Mouse (Mus musculus): ENCODE data around the gene Cpd.

Gene Cpd

DNA sequence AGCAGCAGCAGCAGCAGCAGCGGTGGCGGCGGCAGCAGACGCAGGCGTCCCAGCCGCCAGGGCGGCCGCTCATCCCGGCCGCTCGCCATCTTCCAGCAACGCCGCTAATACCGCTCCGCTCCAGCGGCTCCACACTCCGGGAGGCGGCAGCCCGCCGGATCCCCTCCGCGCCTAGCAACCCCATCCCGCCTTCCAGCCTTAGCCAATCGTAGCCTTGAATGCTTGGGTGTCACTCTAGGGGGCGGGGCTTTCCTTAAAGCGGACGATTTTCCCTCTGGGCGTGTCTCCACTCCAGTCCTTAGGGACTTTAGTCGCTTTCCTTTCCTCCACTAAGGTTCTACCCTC is at the start of gene Cpd:
Cpd (minus strand) TSS at position 141 of the 345 bp plus-strand sequence.
- DNase-seq: peak; percentile 98 to 99

- DNase-seq: no peak
These were observed 49.5 kb upstream of the Cpd start for GRCm38 (mm10) chr11:76896360-76896759.

DNA sequence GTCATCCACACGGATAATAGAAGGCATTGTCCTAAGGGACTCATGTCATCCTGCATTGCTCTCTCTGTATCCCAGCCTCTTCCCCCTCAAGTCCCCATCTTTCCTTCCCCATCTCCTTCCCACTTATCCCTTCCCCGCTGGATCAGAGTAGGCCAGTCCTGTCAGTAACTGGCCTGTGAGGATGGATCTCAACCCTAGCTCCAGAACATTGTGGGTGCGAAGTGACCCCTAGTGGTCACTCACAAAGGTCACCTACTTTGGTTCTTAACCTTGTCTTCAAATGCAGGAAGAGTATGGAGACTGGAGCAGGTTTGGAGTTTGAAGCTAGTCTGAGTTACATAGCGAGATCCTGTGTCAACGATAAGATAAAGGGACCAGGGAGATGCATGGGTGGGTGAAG is 47.4 kb upstream of the Cpd start:
- peak; percentile 73 to 83 for DNase-seq

GRCm38 (mm10) chr11:76893570-76893969 is 46.8 kb upstream of the Cpd start:
- peak; percentile 70 to 73 for DNase-seq

DNA sequence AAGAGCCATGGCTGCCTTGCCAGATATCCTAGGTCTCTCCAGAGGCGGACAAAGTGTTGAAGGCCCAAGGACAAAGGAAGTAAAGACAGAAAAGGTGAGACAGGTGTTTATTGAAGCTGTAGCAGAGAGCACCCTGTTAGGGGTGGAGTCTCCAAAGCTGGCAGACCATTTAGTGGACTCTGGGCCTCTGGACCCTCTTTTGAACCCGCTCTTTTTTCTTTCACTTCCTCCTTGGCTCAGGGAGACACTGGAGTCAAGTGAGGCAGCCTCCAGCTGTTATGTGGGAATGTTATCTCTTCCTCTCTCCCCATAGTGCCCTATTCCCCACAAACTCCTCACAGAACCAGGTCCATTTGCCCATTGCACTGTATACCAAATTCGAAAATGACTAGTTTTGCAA is 46.2 kb upstream of the Cpd start:
- peak in 1 of 2 experiments; percentile 25 for DNase-seq

DNA sequence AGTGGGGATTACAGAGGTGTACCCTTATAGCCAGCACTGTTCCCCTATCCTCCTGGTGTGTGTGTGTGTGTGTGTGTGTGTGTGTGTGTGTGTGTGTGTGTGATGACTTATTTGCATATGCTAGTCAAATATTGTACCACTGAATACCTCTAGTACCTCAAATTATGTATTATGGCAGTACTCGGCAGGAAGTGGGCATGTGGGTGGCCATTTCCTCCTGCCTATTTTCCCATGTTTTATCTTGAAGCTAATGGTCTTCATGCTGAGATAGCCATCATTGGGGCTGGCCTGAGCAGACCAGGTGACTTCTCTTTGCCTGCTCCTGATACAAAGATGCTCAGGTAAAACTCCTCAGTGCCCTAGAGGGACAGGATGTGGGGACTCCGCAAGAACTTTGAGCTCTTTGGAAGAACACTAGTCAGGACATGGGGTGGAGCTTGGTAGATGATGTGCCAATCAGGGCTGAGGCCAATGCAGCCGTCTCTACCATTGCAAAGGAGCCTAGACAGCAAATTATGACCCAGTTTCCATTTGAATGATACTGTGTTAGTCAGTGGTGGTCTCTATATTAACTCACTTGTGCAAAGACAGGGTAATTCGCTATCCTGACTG is 45.0 kb upstream of the Cpd start:
- no peak for DNase-seq

DNA sequence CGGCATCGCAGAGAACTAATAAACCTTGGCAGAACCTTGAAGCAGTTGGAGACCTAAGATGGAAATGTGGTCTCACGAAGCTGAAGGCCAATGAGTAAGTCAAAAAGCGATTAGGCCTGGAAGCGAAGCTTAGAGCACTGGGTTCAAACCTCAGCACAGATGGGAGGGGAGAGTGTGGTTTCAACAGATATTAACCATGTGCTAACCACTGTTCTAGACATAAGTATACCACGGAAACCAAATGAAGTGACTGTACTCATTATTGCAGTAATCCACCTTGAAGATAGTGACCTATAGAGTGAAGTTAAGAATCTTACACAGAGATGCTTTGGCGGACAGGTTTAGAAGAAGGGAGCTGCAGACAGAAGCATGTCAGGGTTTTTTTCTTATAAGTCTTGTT is 44.4 kb upstream of the Cpd start:
- DNase-seq: no peak

GRCm38 (mm10) chr11:76889339-76890164 is 42.7 kb upstream of the Cpd start:
- DNase-seq: peak; percentile 72 to 73

GRCm38 (mm10) chr11:76884451-76884850 is 37.6 kb upstream of the Cpd start:
- DNase-seq: no peak

DNA sequence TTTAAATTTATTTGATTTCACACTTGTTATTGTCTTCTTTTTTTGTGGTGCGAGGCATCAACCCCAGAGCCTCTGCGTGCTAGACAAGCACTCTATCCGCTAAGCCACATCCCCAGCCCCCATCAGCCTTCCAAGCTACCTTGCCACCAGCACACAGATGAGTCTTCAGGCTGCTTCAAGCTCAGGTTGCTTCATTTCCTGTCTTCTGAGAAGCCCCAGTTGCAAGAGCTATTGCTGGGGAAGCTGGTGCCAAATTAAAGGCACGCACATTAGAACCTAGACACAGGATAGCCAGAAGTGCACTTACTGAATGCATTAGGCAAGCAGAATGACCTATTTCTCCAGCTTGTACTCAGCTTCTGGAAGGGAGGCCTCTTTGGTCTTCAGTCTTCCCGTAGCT is 33.0 kb upstream of the Cpd start:
- no peak for DNase-seq

- DNase-seq: no peak
These were observed 27.9 kb upstream of the Cpd start for GRCm38 (mm10) chr11:76874766-76875165.

GRCm38 (mm10) chr11:76873865-76874264 is 27.0 kb upstream of the Cpd start:
- no peak for DNase-seq

DNA sequence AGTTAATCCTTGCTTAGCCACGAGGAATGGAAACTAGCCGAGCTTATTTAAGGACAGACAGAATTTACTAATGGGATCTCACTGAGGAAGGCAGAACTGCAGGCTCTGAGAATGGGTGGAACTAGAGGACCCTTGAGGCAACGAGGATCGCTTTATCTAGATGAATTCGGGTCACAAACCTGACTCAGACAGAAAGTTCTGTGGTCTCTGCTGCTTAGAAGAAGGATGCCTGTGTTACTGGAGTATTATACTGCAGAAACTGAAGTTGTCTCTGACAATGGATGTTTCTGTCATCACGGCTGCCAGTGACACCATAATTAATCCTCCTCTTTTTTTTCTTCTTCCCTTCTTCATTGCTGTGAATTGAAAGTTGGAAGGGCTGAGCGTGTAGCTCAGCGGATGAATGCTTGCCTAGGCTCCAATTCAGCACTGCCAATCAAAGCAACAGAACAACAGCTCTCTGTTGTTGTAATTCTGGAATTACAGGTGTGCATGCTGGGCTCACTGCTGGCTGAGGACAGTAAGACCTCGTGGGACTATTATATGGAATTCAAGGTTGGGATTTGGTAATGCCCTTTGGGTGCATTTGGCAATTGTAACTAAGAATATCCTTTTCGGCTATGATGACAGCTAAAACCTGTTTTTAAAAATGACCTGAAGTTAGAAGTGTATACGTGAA is 25.9 kb upstream of the Cpd start:
- DNase-seq: no peak

- no peak for DNase-seq
These were observed 14.4 kb upstream of the Cpd start for GRCm38 (mm10) chr11:76861185-76861584.

DNA sequence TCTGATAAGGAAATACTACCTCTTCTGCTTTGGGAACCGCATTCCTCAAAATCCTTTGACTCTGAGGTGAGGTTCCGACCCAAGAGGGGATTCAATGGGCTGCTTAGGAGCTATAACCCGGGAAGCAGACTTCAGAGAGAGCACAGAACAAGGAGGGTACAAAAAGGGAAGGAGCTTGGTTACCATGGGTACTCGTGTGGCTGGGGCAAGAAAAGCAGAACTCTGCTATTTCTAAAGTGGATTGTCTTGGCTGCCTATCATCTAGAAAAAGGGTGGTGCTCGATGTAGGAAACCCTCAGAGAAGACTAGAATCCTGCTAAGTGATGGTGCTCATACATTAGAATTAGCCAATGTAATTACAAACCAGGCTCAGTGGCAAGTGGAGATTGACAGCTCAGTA is 12.4 kb upstream of the Cpd start:
- DNase-seq: no peak

DNA sequence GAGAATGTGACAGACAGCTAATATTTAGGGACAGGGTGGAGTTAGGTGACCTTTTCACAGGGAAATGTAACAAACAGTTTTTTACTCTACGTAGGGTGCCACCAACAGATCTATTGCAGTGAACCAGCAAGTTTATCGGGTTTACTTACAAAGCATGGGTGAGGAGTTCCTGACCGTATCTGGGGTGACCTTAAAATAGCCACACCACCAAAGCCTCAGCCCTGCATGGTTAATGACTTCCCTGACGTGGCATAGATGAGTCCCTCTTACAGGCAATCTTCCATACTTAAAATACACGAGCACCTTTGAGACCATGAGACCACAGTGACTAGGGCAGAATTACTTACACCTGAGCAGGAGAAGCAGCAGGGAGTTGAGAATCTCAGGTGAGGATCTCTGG is 12.0 kb upstream of the Cpd start:
- DNase-seq: no peak

DNA sequence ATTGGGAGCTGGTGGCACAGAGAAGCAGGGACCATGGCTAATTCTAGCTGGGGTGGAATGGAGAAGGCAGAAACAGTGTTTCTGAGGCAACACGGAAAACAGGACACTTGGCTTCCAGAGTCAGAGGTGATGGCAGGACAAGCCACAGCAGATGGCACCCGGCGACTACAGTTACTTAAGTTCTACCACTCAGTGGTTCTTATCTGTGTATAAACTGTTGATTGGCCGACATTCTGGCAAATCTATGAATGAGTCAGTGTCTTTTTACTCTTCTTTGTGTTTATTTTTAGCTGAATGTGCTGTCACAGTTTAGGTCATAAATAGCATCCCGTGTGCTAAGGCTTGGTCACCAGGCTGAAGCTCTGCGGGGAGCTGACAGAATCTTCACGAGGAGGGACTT is 10.3 kb upstream of the Cpd start:
- no peak for DNase-seq

DNA sequence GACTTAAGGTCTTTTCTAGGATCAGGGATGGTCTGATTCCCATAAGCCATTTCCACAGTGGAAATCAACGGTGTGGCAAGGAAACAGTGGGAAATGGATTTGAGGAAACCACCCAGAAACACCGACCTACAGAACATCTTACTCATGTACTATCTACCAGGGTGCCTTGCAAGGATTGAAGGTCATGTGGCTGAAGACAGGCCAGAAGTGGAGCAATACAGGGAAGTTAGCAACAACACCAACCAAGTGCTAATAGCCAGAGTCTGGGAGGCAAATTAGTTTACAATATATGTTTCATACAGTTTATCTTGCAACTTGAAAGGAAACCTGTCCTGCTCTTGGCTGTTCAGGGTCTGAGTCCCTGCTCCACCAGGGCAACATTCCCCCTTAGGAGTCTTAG is 9.8 kb upstream of the Cpd start:
- no peak for DNase-seq

GRCm38 (mm10) chr11:76854475-76855341 is 7.9 kb upstream of the Cpd start:
- peak; percentile 45 to 63 for DNase-seq

DNA sequence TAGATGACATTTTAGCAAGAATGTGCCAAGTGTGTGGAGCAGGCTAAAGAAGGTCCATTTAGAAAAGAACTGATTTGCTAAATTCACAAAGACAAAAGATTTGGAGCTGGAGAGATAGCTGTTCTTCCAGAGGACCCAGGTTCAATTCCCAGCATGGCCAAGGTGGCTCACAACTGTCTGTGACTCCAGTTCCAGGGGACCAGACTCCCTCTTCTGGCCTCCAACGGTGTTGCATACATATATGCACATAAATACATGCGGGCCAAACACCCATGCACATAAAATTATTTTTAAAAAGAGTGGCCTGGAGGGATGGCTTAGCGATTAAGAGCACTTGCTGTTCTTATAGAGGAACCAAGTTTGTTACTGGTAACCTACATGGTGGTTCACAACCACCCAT is 4.7 kb upstream of the Cpd start:
- DNase-seq: no peak

DNA sequence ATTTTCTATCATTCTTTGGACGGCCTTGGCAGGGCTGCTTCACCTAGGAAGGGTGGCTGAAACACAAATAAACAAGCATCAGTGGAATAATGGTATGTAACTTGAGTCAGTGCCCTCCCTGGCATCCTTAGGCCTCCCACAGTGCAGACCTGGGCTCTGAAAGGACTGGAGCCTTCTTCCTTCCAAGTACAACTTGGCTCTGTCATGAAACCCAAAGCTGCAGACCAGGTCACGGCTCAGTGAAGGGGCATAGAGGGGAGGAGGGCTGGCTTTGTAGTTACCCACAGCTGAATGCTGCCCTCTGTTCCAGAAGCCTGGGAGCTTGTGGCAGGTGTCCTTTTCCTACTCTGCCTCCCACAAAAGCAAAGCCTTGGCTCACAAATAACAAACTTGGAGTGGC is 2.8 kb upstream of the Cpd start:
- peak; percentile 51 to 55 for DNase-seq

GRCm38 (mm10) chr11:76848081-76848480 is 1.3 kb upstream of the Cpd start:
- no peak for DNase-seq

DNA sequence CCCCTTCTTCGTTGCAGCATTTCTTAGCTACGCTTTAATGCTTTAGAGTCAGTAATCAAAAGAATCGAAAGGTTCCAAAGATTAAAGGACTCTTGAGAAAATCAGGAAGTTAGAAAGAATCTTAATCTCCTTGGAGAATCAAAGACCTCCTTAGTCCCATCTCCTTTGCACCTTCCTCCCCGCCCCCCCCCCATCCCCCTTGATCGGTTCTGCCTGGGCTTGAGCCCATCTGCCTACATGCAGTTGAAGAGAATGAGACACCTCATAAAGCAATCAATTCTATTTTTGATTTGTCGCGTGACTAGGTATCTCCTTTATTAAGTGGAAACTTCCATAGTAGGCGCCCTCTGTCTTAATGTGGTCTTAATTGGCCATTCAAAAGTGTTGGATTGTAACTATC is 536 bp upstream of the Cpd start:
- no peak for DNase-seq

Data from kidney, postnatal 36 days (tissue).